Mouse (Mus musculus): ENCODE data around the gene Wdr61. TPM values are rescaled to one million over a fixed set of nuclear protein-coding genes. Genes with fewer than 3 reads are reported as not detected.

Wdr61 gene
- polyA plus RNA-seq, 1 experiment from 2014 or later = 150 TPM

GRCm38 (mm10) chr9:54752201-54752943 is 18.1 kb upstream of the Wdr61 start:
- WGBS = 29% methylated on average over 21 of the region's 21 CpGs
- no peak overlapping the region for H3K4me3 ChIP-seq
- no peak overlapping the region for H3K9ac ChIP-seq
- no peak for ATAC-seq (ENCODE audit: insufficient number of reproducible peaks, low FRiP score, low TSS enrichment, low read depth)
- no peak overlapping the region for H3K27ac ChIP-seq
- H3K9me3 ChIP-seq = no peaks in the 10 kb centered on the region
- H3K27me3 ChIP-seq = peaks cover 15% of the 10 kb centered on the region; the same call in 1 of the 2 replicates
- no peak overlapping the region for H3K4me2 ChIP-seq
- no peaks in the 10 kb centered on the region for H3K36me3 ChIP-seq
- peaks cover 5% of the 10 kb centered on the region for H3K4me1 ChIP-seq

- Histone ChIP-seq H3K36me3 (no peaks in the 10 kb centered on the region), H3K27ac (no peak overlapping the region), H3K27me3 (peaks cover 15% of the 10 kb centered on the region; the same call in 1 of the 2 replicates), H3K4me1 (peaks cover 5% of the 10 kb centered on the region), H3K9me3 (no peaks in the 10 kb centered on the region), H3K4me3 (no peak overlapping the region), H3K4me2 (no peak overlapping the region), H3K9ac (no peak overlapping the region)
- no peak for ATAC-seq (ENCODE audit: insufficient number of reproducible peaks, low FRiP score, low TSS enrichment, low read depth)
- 88% methylated on average over 2 of the region's 2 CpGs for WGBS
Observed at GRCm38 (mm10) chr9:54751684-54752083, 17.4 kb upstream of the Wdr61 start.

- H3K9me3 ChIP-seq = no peaks in the 10 kb centered on the region
- H3K4me1 ChIP-seq = peaks cover 5% of the 10 kb centered on the region
- no peaks in the 10 kb centered on the region for H3K36me3 ChIP-seq
- H3K4me3 ChIP-seq = no peak overlapping the region
- H3K9ac ChIP-seq = no peak overlapping the region
- no peak overlapping the region for H3K27ac ChIP-seq
- WGBS = 74% methylated on average over 7 of the region's 7 CpGs
- peaks cover 15% of the 10 kb centered on the region; the same call in 1 of the 2 replicates for H3K27me3 ChIP-seq
- peak; percentile 55; the same call in 1 of the 2 replicates for ATAC-seq (ENCODE audit: insufficient number of reproducible peaks, low FRiP score, low TSS enrichment, low read depth)
- no peak overlapping the region for H3K4me2 ChIP-seq
Observed at GRCm38 (mm10) chr9:54750215-54750981, 16.1 kb upstream of the Wdr61 start.

GRCm38 (mm10) chr9:54745740-54746370 is 11.5 kb upstream of the Wdr61 start:
- Histone ChIP-seq H3K9ac (no peak overlapping the region), H3K9me3 (no peaks in the 10 kb centered on the region), H3K4me3 (no peak overlapping the region), H3K4me1 (peaks cover 5% of the 10 kb centered on the region), H3K27ac (no peak overlapping the region), H3K4me2 (no peak overlapping the region), H3K36me3 (no peaks in the 10 kb centered on the region), H3K27me3 (0 out of 2 replicates have a peak, but pooled peaks cover 3% of the 10 kb centered on the region)
- no peak for ATAC-seq (ENCODE audit: insufficient number of reproducible peaks, low FRiP score, low TSS enrichment, low read depth)
- 52% methylated on average over 13 of the region's 13 CpGs for WGBS

GRCm38 (mm10) chr9:54743891-54744290 is 9.6 kb upstream of the Wdr61 start:
- no peaks in the 10 kb centered on the region for H3K4me1 ChIP-seq
- H3K36me3 ChIP-seq = no peaks in the 10 kb centered on the region
- no peak overlapping the region for H3K27ac ChIP-seq
- H3K4me2 ChIP-seq = no peak overlapping the region
- H3K4me3 ChIP-seq = no peak overlapping the region
- H3K9me3 ChIP-seq = no peaks in the 10 kb centered on the region
- no peak overlapping the region for H3K9ac ChIP-seq
- 0 out of 2 replicates have a peak, but pooled peaks cover 3% of the 10 kb centered on the region for H3K27me3 ChIP-seq
- WGBS = 71% methylated on average over 4 of the region's 4 CpGs
- no peak for ATAC-seq (ENCODE audit: insufficient number of reproducible peaks, low FRiP score, low TSS enrichment, low read depth)

- Histone ChIP-seq H3K9ac (no peak overlapping the region), H3K27me3 (no peaks in the 10 kb centered on the region), H3K27ac (no peak overlapping the region), H3K4me3 (no peak overlapping the region), H3K36me3 (no peaks in the 10 kb centered on the region), H3K4me2 (no peak overlapping the region), H3K9me3 (no peaks in the 10 kb centered on the region), H3K4me1 (peaks cover 14% of the 10 kb centered on the region)
- ATAC-seq (ENCODE audit: insufficient number of reproducible peaks, low FRiP score, low TSS enrichment, low read depth) = no peak
- WGBS = 15% methylated on average over 3 of the region's 3 CpGs
Observed at GRCm38 (mm10) chr9:54738376-54738775, 4.1 kb upstream of the Wdr61 start.

GRCm38 (mm10) chr9:54736284-54736701 is 2.0 kb upstream of the Wdr61 start:
- no peak overlapping the region for H3K27ac ChIP-seq
- no peaks in the 10 kb centered on the region for H3K27me3 ChIP-seq
- H3K9me3 ChIP-seq = no peaks in the 10 kb centered on the region
- H3K4me2 ChIP-seq = no peak overlapping the region
- no peak for ATAC-seq (ENCODE audit: insufficient number of reproducible peaks, low FRiP score, low TSS enrichment, low read depth)
- H3K9ac ChIP-seq = no peak overlapping the region
- 14% methylated on average over 9 of the region's 9 CpGs for WGBS
- no peak overlapping the region for H3K4me3 ChIP-seq
- H3K4me1 ChIP-seq = peaks cover 18% of the 10 kb centered on the region
- no peaks in the 10 kb centered on the region for H3K36me3 ChIP-seq

- Histone ChIP-seq H3K4me2 (peak overlapping the region; percentile 64), H3K4me1 (peaks cover 18% of the 10 kb centered on the region), H3K36me3 (peaks cover 3% of the 10 kb centered on the region; the same call in 1 of the 2 replicates), H3K27ac (peak overlapping the region; percentile 50; the same call in 1 of the 2 replicates), H3K9ac (peak overlapping the region; percentile 17; the same call in 1 of the 2 replicates), H3K4me3 (peak overlapping the region; percentile 86), H3K9me3 (no peaks in the 10 kb centered on the region), H3K27me3 (no peaks in the 10 kb centered on the region)
- no peak for ATAC-seq (ENCODE audit: insufficient number of reproducible peaks, low FRiP score, low TSS enrichment, low read depth)
- WGBS = 18% methylated on average over 11 of the region's 11 CpGs
Observed at GRCm38 (mm10) chr9:54734639-54735252, 427 bp upstream of the Wdr61 start.

- Histone ChIP-seq H3K36me3 (peaks cover 28% of the 10 kb centered on the region), H3K9me3 (no peaks in the 10 kb centered on the region), H3K4me3 (no peak overlapping the region), H3K4me2 (no peak overlapping the region), H3K27ac (no peak overlapping the region), H3K9ac (no peak overlapping the region), H3K27me3 (no peaks in the 10 kb centered on the region), H3K4me1 (peaks cover 18% of the 10 kb centered on the region)
- ATAC-seq (ENCODE audit: insufficient number of reproducible peaks, low FRiP score, low TSS enrichment, low read depth) = no peak
- WGBS = 88% methylated on average over 2 of the region's 2 CpGs
Observed at GRCm38 (mm10) chr9:54732122-54732521, 2.2 kb downstream of the Wdr61 start.

- Histone ChIP-seq H3K9ac (no peak overlapping the region), H3K27ac (no peak overlapping the region), H3K4me1 (no peaks in the 10 kb centered on the region), H3K36me3 (peaks cover 79% of the 10 kb centered on the region), H3K4me2 (no peak overlapping the region), H3K4me3 (no peak overlapping the region), H3K27me3 (no peaks in the 10 kb centered on the region), H3K9me3 (no peaks in the 10 kb centered on the region)
- 78% methylated on average over 5 of the region's 5 CpGs for WGBS
- ATAC-seq (ENCODE audit: insufficient number of reproducible peaks, low FRiP score, low TSS enrichment, low read depth) = no peak
Observed at GRCm38 (mm10) chr9:54726315-54726714, 8.0 kb downstream of the Wdr61 start.

- Histone ChIP-seq H3K36me3 (peaks cover 81% of the 10 kb centered on the region), H3K9me3 (no peaks in the 10 kb centered on the region), H3K4me2 (no peak overlapping the region), H3K27ac (no peak overlapping the region), H3K27me3 (no peaks in the 10 kb centered on the region), H3K4me3 (no peak overlapping the region), H3K4me1 (no peaks in the 10 kb centered on the region), H3K9ac (no peak overlapping the region)
- 84% methylated on average over 4 of the region's 4 CpGs for WGBS
- ATAC-seq (ENCODE audit: insufficient number of reproducible peaks, low FRiP score, low TSS enrichment, low read depth) = no peak
Observed at GRCm38 (mm10) chr9:54722596-54722995, 11.7 kb downstream of the Wdr61 start.
